Comparison of ENCODE assay signal across 8 mouse cellular contexts in the genomic region with DNA sequence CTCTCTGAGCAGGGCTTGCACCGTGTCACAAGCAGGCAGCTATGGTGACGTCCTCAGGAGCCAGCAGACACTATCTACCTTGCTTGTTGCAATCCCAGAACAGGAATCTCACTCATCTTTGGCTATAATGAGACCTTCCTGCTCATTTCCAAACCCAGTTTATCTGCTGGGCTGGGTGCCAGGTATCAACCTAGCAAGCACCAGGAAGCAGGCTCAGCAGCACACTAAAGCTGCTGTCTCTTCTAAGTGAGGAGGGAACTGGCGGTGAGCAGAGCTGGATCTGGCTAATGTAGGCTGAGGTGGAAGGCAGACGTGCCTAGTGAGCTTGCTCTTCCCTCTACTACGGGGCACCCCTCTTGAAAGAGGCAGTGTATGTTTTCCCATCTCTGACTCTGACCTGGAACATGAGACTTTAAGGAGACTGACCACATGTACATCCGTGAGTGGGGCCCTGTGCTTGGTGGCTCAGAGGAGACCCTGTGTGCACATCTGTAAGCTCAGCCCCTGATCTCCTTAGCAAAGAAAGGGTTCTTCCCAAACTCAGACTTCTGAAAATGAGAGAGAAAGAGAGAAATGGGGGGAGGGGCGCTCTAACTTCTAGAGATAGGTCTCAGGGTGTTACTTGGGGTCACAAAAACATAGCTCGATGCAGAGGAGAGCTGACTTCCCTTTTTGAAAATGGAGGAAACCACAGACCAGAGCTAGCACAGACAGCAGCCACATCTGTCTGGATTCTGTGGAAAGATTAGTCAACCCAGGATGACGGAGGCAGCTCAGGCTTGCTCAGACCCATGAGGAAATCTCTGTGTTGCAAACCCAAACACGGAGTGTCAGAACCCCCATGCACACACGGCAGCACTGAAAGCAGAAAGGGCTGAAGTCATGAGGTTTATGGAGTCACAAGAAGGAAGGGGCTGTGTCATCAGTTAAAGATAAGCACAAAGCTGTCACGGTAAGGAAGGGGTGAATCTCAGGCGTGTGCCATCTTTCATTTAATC.
A peak's percentile ranks its signal among the peaks of the same experiment; 100 is the strongest.
DNase-seq lines count a peak whose midpoint lies in the region; ATAC-seq and TF ChIP-seq lines count a peak whose summit lies in the region.

No protein-coding gene starts in this region.

- DNase-seq in adrenal gland, adult (ENCODE audit: inconsistent age in 2 of 2, low spot score in 1 of 2) = peak; percentile 29 to 61
- no peak for DNase-seq in adrenal gland, adult 8-10 months
- DNase-seq in right cerebral cortex, postnatal 10 days (ENCODE audit: low spot score in 2 of 2) = peak; percentile 55 to 59
- no peak for DNase-seq in right cerebral cortex, postnatal 25 days
- DNase-seq in liver, embryonic 14.5 days (ENCODE audit: low read depth in 3 of 3, low spot score in 3 of 3) = peak; percentile 34 to 54 (median 37)
- no peak for DNase-seq in retina, postnatal 1 day

- no peak overlapping the region for H3K27ac ChIP-seq in liver, embryonic 14.5 days
- H3K27ac ChIP-seq in stomach, embryonic 16.5 days (ENCODE audit: low read length) = peak overlapping the region; percentile 42; the same call in 1 of the 2 replicates
- H3K27ac ChIP-seq in hindbrain, embryonic 12.5 days = no peak overlapping the region

- ATAC-seq in liver, embryonic 14.5 days (ENCODE audit: insufficient read depth) = peak; percentile 63
- ATAC-seq in stomach, embryonic 16.5 days (ENCODE audit: insufficient read depth, low FRiP score) = peak; percentile 58; the same call in 1 of the 2 replicates
- ATAC-seq in hindbrain, embryonic 12.5 days (ENCODE audit: low FRiP score) = no peak

- peaks cover 0 to 4% of the 10 kb centered on the region in 2 experiments; a peak in 2 of 4 replicates for H3K4me1 ChIP-seq in liver, embryonic 14.5 days (replicated peaks; ENCODE audit: control insufficient read depth in 2 of 2, insufficient read depth in 2 of 2, low read length in 1 of 2)
- peaks cover 7% of the 10 kb centered on the region; the same call in 1 of the 2 replicates for H3K4me1 ChIP-seq in stomach, embryonic 16.5 days (ENCODE audit: control insufficient read depth, insufficient read depth, low read length)
- H3K4me1 ChIP-seq in hindbrain, embryonic 12.5 days = no peaks in the 10 kb centered on the region

- no peak overlapping the region for H3K9ac ChIP-seq in liver, embryonic 14.5 days (replicated peaks)
- no peak overlapping the region for H3K9ac ChIP-seq in stomach, embryonic 16.5 days (ENCODE audit: low read length)
- no peak overlapping the region for H3K9ac ChIP-seq in hindbrain, embryonic 12.5 days

- no peaks in the 10 kb centered on the region for H3K36me3 ChIP-seq in liver, embryonic 14.5 days (replicated peaks; ENCODE audit: control insufficient read depth, insufficient read depth, low read depth)
- H3K36me3 ChIP-seq in stomach, embryonic 16.5 days (ENCODE audit: control insufficient read depth, insufficient read depth, low read length) = no peaks in the 10 kb centered on the region
- H3K36me3 ChIP-seq in hindbrain, embryonic 12.5 days = no peaks in the 10 kb centered on the region

- no peak overlapping the region for H3K4me3 ChIP-seq in liver, embryonic 14.5 days (ENCODE audit: insufficient read depth in 1 of 2, low read depth in 2 of 2, low read length in 2 of 2)
- no peak overlapping the region for H3K4me3 ChIP-seq in stomach, embryonic 16.5 days (replicated peaks; ENCODE audit: low read length)
- H3K4me3 ChIP-seq in hindbrain, embryonic 12.5 days = no peak overlapping the region

- TF ChIP-seq CTCF in liver, embryonic 14.5 days (IDR thresholded peaks at IDR 0.05; ENCODE audit: low read depth) = no peak

- TF ChIP-seq EP300 in liver, embryonic 14.5 days (IDR thresholded peaks at IDR 0.05; ENCODE audit: low read depth) = no peak

- 14% methylated on average over 13 of the region's 13 CpGs for WGBS in liver, embryonic 14.5 days (ENCODE audit: insufficient replicate concordance)
- WGBS in stomach, embryonic 16.5 days = 63% methylated on average over 13 of the region's 13 CpGs
- WGBS in hindbrain, embryonic 12.5 days = 80% methylated on average over 13 of the region's 13 CpGs

- no peak overlapping the region for H3K4me2 ChIP-seq in liver, embryonic 14.5 days (ENCODE audit: low read depth)
- no peak overlapping the region for H3K4me2 ChIP-seq in stomach, embryonic 16.5 days (ENCODE audit: low read depth, low read length)
- H3K4me2 ChIP-seq in hindbrain, embryonic 12.5 days (replicated peaks) = no peak overlapping the region

- H3K27me3 ChIP-seq in liver, embryonic 14.5 days (ENCODE audit: control insufficient read depth, insufficient read depth, low read length) = no peaks in the 10 kb centered on the region
- no peaks in the 10 kb centered on the region for H3K27me3 ChIP-seq in stomach, embryonic 16.5 days (ENCODE audit: control insufficient read depth, insufficient read depth, low read length)
- no peaks in the 10 kb centered on the region for H3K27me3 ChIP-seq in hindbrain, embryonic 12.5 days

- H3K9me3 ChIP-seq in liver, embryonic 14.5 days (ENCODE audit: control insufficient read depth, low read length) = no peaks in the 10 kb centered on the region
- no peaks in the 10 kb centered on the region for H3K9me3 ChIP-seq in stomach, embryonic 16.5 days (replicated peaks; ENCODE audit: control insufficient read depth, low read length)
- no peaks in the 10 kb centered on the region for H3K9me3 ChIP-seq in hindbrain, embryonic 12.5 days (replicated peaks)

Comparison
In these comparisons a context has a peak if more than half of its experiments do, and no peak if none do; other contexts are left out.
1. DNase-seq: peak in adrenal gland, adult (2 of 2), right cerebral cortex, postnatal 10 days (2 of 2) and liver, embryonic 14.5 days (3 of 3); none in adrenal gland, adult 8-10 months (single experiment), right cerebral cortex, postnatal 25 days (single experiment) and retina, postnatal 1 day (single experiment).